Mouse (Mus musculus): ENCODE data around the gene Camkk1. TPM values are rescaled to one million over a fixed set of nuclear protein-coding genes. Genes with fewer than 3 reads are reported as not detected.

Gene Camkk1
- polyA plus RNA-seq, 1 experiment from 2014 or later: 3.5 TPM

- peak overlapping the region; percentile 87; the same call in 1 of the 2 replicates for H3K4me3 ChIP-seq (ENCODE audit: low read depth, low read length)
- DNase-seq: peak; percentile 96
Measured at GRCm38 (mm10) chr11:73049335-73049734, 30.5 kb downstream of the Camkk1 start.

DNA sequence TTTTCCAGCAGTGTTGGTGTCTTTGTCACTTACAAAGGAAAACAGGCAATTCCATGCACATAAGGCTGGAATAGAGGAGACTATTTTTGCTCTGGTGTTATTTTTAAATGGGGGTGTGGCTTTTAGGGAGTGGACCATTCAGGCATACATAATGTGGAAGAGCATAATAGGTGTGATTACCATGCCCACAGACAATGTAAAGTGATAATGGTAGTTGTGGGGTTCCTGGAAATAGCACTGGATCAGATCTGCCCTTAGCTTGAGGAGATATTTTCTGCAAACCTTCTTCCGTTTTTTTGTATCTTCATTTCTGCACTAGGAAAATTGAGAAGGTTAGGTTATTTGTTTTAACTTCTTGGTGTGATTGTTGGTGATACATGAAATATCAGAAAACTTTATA, 34.0 kb downstream of the Camkk1 start:
- Histone ChIP-seq H3K36me3 (ENCODE audit: insufficient read depth) (peaks cover 70% of the 10 kb centered on the region), H3K9ac (no peak overlapping the region), H3K27ac (ENCODE audit: low read depth) (no peak overlapping the region), H3K4me3 (ENCODE audit: low read depth, low read length) (no peak overlapping the region), H3K27me3 (ENCODE audit: insufficient read depth, low read length) (no peaks in the 10 kb centered on the region), H3K9me3 (ENCODE audit: low read depth, low read length) (no peaks in the 10 kb centered on the region), H3K4me2 (no peak overlapping the region), H3K4me1 (ENCODE audit: insufficient read depth) (0 out of 2 replicates have a peak, but pooled peaks cover 6% of the 10 kb centered on the region)
- 88% methylated on average over 1 of the region's 1 CpGs for WGBS
- TF ChIP-seq CTCF (IDR thresholded peaks at IDR 0.05; ENCODE audit: low read depth): no peak
- ATAC-seq (ENCODE audit: insufficient read depth): no peak
- no peak for DNase-seq

More at GRCm38 (mm10) chr11:73049335-73049734, 30.5 kb downstream of the Camkk1 start:
- Histone ChIP-seq H3K27ac (ENCODE audit: low read depth) (no peak overlapping the region), H3K36me3 (ENCODE audit: insufficient read depth) (peaks cover 41% of the 10 kb centered on the region), H3K4me1 (ENCODE audit: insufficient read depth) (0 out of 2 replicates have a peak, but pooled peaks cover 6% of the 10 kb centered on the region), H3K27me3 (ENCODE audit: insufficient read depth, low read length) (no peaks in the 10 kb centered on the region), H3K4me2 (peak overlapping the region; percentile 84), H3K9me3 (ENCODE audit: low read depth, low read length) (no peaks in the 10 kb centered on the region), H3K9ac (no peak overlapping the region)
- 0% methylated on average over 4 of the region's 4 CpGs for WGBS
- no peak for ATAC-seq (ENCODE audit: insufficient read depth)
- TF ChIP-seq CTCF (IDR thresholded peaks at IDR 0.05; ENCODE audit: low read depth): peak; percentile 87

DNA sequence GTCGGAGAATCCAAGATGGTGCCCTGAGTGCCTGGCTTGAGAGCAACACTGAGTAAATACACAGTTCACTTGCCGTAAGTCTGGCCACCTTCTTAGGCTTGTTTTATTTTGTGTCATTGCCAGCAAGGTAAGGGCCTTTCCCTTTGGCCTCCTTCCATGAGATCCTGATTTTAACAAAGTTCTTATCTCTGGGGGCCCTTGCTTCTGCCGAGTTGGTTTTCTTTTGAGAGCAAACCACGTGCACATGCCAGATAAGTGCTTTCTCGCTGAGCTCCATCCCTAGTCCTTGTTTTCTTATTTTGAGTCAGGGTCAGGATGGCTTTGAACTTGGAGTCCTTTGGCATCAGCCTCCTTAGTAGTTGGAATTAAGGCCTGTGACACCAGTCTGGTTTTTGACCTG, 38.9 kb downstream of the Camkk1 start:
- no peak for TF ChIP-seq CTCF (IDR thresholded peaks at IDR 0.05; ENCODE audit: low read depth)
- peaks cover 70% of the 10 kb centered on the region for H3K36me3 ChIP-seq (ENCODE audit: insufficient read depth)
- 61% methylated on average over 5 of the region's 5 CpGs for WGBS

DNA sequence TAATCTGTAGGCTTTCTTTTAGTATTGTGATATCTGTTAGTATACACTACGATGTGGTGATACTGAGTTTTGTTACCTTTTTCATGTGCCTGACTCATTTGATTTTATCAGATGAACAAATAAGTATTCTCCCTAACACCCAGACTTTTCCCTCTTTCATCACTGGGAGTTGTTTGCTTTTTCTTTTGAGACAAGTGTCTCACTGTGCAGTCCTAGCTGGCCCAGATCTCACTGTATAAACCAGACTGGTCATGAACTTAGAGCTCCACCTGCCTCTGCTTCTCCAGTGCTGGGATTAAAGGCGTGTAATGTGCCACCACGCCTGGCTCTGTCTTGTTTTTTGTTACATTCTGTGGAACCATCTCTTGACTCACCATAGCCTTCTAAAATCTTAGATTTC, 40.8 kb downstream of the Camkk1 start:
- DNase-seq: no peak
- no peak overlapping the region for H3K27ac ChIP-seq (ENCODE audit: low read depth)
- peaks cover 59% of the 10 kb centered on the region for H3K36me3 ChIP-seq (ENCODE audit: insufficient read depth)
- H3K4me1 ChIP-seq (ENCODE audit: insufficient read depth): no peaks in the 10 kb centered on the region
- H3K4me3 ChIP-seq (ENCODE audit: low read depth, low read length): no peak overlapping the region
- no peaks in the 10 kb centered on the region for H3K9me3 ChIP-seq (ENCODE audit: low read depth, low read length)
- no peak for ATAC-seq (ENCODE audit: insufficient read depth)
- H3K4me2 ChIP-seq: no peak overlapping the region
- 71% methylated on average over 3 of the region's 3 CpGs for WGBS
- no peak for TF ChIP-seq CTCF (IDR thresholded peaks at IDR 0.05; ENCODE audit: low read depth)
- H3K27me3 ChIP-seq (ENCODE audit: insufficient read depth, low read length): no peaks in the 10 kb centered on the region
- no peak overlapping the region for H3K9ac ChIP-seq

More for the DNA sequence above, 38.9 kb downstream of the Camkk1 start:
- no peak overlapping the region for H3K9ac ChIP-seq
- H3K4me1 ChIP-seq (ENCODE audit: insufficient read depth): no peaks in the 10 kb centered on the region
- DNase-seq: no peak
- no peaks in the 10 kb centered on the region for H3K9me3 ChIP-seq (ENCODE audit: low read depth, low read length)
- H3K27me3 ChIP-seq (ENCODE audit: insufficient read depth, low read length): no peaks in the 10 kb centered on the region
- no peak overlapping the region for H3K4me3 ChIP-seq (ENCODE audit: low read depth, low read length)
- no peak overlapping the region for H3K4me2 ChIP-seq
- no peak overlapping the region for H3K27ac ChIP-seq (ENCODE audit: low read depth)
- no peak for ATAC-seq (ENCODE audit: insufficient read depth)

- ATAC-seq (ENCODE audit: insufficient read depth) (no peak), DNase-seq (no peak)
- Histone ChIP-seq H3K27ac (ENCODE audit: low read depth) (no peak overlapping the region), H3K27me3 (ENCODE audit: insufficient read depth, low read length) (no peaks in the 10 kb centered on the region), H3K4me2 (no peak overlapping the region), H3K9me3 (ENCODE audit: low read depth, low read length) (no peaks in the 10 kb centered on the region), H3K36me3 (ENCODE audit: insufficient read depth) (peaks cover 51% of the 10 kb centered on the region), H3K9ac (no peak overlapping the region), H3K4me1 (ENCODE audit: insufficient read depth) (no peaks in the 10 kb centered on the region), H3K4me3 (ENCODE audit: low read depth, low read length) (no peak overlapping the region)
- TF ChIP-seq CTCF (IDR thresholded peaks at IDR 0.05; ENCODE audit: low read depth): no peak
- 94% methylated on average over 3 of the region's 3 CpGs for WGBS
Measured at GRCm38 (mm10) chr11:73061413-73061812, 42.6 kb downstream of the Camkk1 start.

DNA sequence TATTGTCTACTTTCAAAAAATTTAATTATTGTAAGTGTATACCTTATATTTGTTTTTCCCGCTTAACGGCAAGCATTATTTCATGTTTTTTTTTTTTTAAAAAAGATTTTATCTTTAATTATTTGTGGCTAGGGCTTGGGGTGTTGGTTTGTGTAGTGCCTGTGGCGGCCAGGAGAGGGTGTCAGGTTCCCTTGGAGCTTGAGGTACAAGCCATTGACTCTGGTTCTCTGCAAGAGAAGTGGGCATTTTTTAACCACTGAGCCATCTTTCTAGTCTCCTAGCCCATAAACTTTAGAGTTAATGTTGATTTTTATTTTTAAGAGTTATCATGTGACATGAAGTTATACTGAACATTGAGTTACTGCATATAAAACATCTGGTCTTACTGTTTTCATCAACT, 53.0 kb downstream of the Camkk1 start:
- peak; percentile 55 for TF ChIP-seq CTCF (IDR thresholded peaks at IDR 0.05; ENCODE audit: low read depth)
- H3K36me3 ChIP-seq (ENCODE audit: insufficient read depth): peaks cover 92% of the 10 kb centered on the region
- no peaks in the 10 kb centered on the region for H3K9me3 ChIP-seq (ENCODE audit: low read depth, low read length)
- H3K4me2 ChIP-seq: no peak overlapping the region
- no peaks in the 10 kb centered on the region for H3K4me1 ChIP-seq (ENCODE audit: insufficient read depth)
- H3K27ac ChIP-seq (ENCODE audit: low read depth): no peak overlapping the region
- 86% methylated on average over 3 of the region's 3 CpGs for WGBS
- no peak for ATAC-seq (ENCODE audit: insufficient read depth)
- no peak overlapping the region for H3K4me3 ChIP-seq (ENCODE audit: low read depth, low read length)
- peak; percentile 41 for DNase-seq
- H3K9ac ChIP-seq: no peak overlapping the region
- H3K27me3 ChIP-seq (ENCODE audit: insufficient read depth, low read length): no peaks in the 10 kb centered on the region

DNA sequence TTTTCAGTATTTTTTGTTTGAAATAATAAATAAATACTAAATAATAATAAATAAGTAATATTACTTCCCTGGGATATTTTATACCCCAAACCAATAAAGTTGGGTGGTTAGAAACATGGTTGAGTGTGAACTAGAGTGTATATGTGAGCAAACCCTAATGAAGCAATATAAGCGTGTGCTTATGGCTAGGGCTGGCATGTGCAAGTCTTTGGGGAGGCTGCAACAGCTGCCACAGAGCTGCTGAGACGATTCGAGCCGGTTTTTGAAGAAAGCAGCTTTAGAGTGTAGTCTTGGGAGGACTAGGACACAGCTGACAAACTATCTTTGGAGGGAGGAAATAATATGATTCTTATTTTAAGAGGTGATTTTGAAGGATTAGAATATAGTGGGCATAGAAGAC, 57.5 kb downstream of the Camkk1 start:
- Histone ChIP-seq H3K27ac (ENCODE audit: low read depth) (no peak overlapping the region), H3K9ac (no peak overlapping the region), H3K36me3 (ENCODE audit: insufficient read depth) (peaks cover 87% of the 10 kb centered on the region), H3K4me3 (ENCODE audit: low read depth, low read length) (no peak overlapping the region), H3K4me2 (no peak overlapping the region), H3K9me3 (ENCODE audit: low read depth, low read length) (no peaks in the 10 kb centered on the region), H3K27me3 (ENCODE audit: insufficient read depth, low read length) (no peaks in the 10 kb centered on the region), H3K4me1 (ENCODE audit: insufficient read depth) (no peaks in the 10 kb centered on the region)
- DNase-seq: no peak
- no peak for TF ChIP-seq CTCF (IDR thresholded peaks at IDR 0.05; ENCODE audit: low read depth)
- ATAC-seq (ENCODE audit: insufficient read depth): no peak
- WGBS: 89% methylated on average over 4 of the region's 4 CpGs

GRCm38 (mm10) chr11:73076733-73077132, 57.9 kb downstream of the Camkk1 start:
- WGBS: 64% methylated on average over 4 of the region's 4 CpGs
- no peaks in the 10 kb centered on the region for H3K9me3 ChIP-seq (ENCODE audit: low read depth, low read length)
- H3K27me3 ChIP-seq (ENCODE audit: insufficient read depth, low read length): no peaks in the 10 kb centered on the region
- H3K27ac ChIP-seq (ENCODE audit: low read depth): no peak overlapping the region
- peaks cover 91% of the 10 kb centered on the region for H3K36me3 ChIP-seq (ENCODE audit: insufficient read depth)
- DNase-seq (peak; percentile 43), ATAC-seq (ENCODE audit: insufficient read depth) (no peak)
- no peak for TF ChIP-seq CTCF (IDR thresholded peaks at IDR 0.05; ENCODE audit: low read depth)
- H3K4me1 ChIP-seq (ENCODE audit: insufficient read depth): no peaks in the 10 kb centered on the region
- H3K4me3 ChIP-seq (ENCODE audit: low read depth, low read length): no peak overlapping the region
- H3K9ac ChIP-seq: no peak overlapping the region
- no peak overlapping the region for H3K4me2 ChIP-seq
